Mouse (Mus musculus) cerebellum, adult 2 months (tissue): ENCODE results near the gene Dusp18. TPM values are rescaled to one million over a fixed set of nuclear protein-coding genes. Genes with fewer than 3 reads are reported as not detected.

Experiments used
- DNase-seq, 2 experiments: peaks; one replicate each; pipeline ENCODE4 v3.0.0; 2021
- H3K27ac ChIP-seq: fragments of 200-500 bp; 2 replicates; pipeline ENCODE4 v1.5.1; 2012; ENCODE audit warnings: low read length, control low read depth, inconsistent platforms; ENCODE audit not compliant: insufficient read depth
- H3K27me3 ChIP-seq: fragments of 200-500 bp; 2 replicates; pipeline ENCODE4 v1.6.1; 2012; ENCODE audit warnings: inconsistent platforms, mild to moderate bottlenecking, low read length, moderate library complexity; ENCODE audit not compliant: control insufficient read depth, insufficient read depth
- H3K4me1 ChIP-seq: fragments of 200-500 bp; 2 replicates; pipeline ENCODE4 v1.6.1; 2011; ENCODE audit warnings: low read length; ENCODE audit not compliant: control insufficient read depth, insufficient read depth
- H3K4me3 ChIP-seq: fragments of 200-500 bp; replicated peaks from 2 replicates; pipeline ENCODE3; 2011; ENCODE audit warnings: mild to moderate bottlenecking, low read depth, low read length, control low read depth; ENCODE audit not compliant: insufficient read depth
- CTCF ChIP-seq: fragments of 200-500 bp; IDR thresholded peaks from 2 replicates; pipeline ENCODE4 v1.5.1; 2011; ENCODE audit warnings: low read depth, mild to moderate bottlenecking, control low read depth, low read length, moderate library complexity, borderline replicate concordance; ENCODE audit not compliant: insufficient read depth
- POLR2A ChIP-seq: fragments of 200-500 bp; IDR thresholded peaks from 2 replicates; pipeline ENCODE4 v1.6.1; 2011; ENCODE audit warnings: low read length, control low read depth, borderline replicate concordance; ENCODE audit not compliant: insufficient read depth
- WGBS: fragments of 180-500 bp; shearing (Covaris S2); methylation state at CpG from one replicate; pipeline ENCODE4 v1.1.7; 2018; 5-methylcytosine and 5-hydroxymethylcytosine counted together
- polyA plus RNA-seq: library from polyadenylated mRNA; depleted of rRNA; stranded (reverse); fragments of >200 nt; gene quantifications from 2 replicates; pipeline ENCODE4 v1.2.3, GENCODE M21; 2012; rRNA removed

Dusp18 gene
- polyA plus RNA-seq, 1 experiment = 5.4 TPM

DNA sequence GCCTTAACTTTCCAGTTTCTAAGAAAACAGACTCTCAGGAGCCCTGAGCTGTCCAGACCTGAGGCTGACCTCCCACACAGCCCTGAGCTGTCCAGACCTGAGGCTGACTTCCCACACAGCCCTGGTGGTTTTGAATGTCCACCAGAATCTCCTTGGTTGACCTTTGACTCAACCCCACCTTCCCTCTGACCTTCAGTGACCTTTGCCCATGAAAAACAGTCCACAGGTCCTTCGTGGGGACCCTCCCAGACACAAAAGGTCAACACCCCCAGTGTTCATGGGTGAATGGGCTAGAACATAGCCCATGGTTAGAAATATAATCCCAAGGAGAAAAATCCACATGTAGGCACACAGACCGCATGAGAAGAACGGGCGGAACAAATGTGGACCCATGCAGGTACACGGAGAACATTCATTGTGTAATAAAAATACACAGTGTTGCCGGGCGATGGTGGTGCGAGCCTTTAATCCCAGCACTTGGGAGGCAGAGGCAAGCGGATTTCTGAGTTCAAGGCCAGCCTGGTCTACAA is 38.8 kb downstream of the Dusp18 start:
- DNase-seq = no peak
- TF ChIP-seq CTCF = no peak
- no peak for TF ChIP-seq POLR2A
- WGBS = 74% methylated on average over 9 of the region's 9 CpGs
- no peak overlapping the region for H3K27ac ChIP-seq
- H3K27me3 ChIP-seq = no peaks in the 10 kb centered on the region
- H3K4me1 ChIP-seq = no peaks in the 10 kb centered on the region
- H3K4me3 ChIP-seq = no peak overlapping the region

DNA sequence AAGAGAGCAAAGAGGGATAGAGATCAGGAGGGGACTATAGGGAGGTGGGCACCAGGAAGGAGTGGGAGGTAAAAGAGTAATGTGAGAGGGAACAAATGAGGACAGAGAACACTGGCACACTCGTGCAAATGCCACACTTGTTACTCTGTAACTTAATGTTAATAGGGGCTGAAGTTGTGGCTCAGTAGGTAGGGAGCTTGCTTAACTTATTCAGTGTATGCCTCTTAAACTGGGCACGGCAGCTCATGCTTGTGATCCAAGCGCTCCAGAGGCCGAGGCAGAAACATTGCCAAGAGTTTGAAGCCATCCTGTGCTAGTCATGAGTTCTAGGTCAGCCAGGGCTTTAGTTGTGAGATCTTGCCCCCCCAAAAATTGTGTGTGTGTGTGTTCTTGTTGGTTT is 40.1 kb downstream of the Dusp18 start:
- TF ChIP-seq POLR2A = no peak
- 64% methylated on average over 4 of the region's 4 CpGs for WGBS
- no peaks in the 10 kb centered on the region for H3K27me3 ChIP-seq
- DNase-seq = no peak
- H3K4me1 ChIP-seq = no peaks in the 10 kb centered on the region
- H3K4me3 ChIP-seq = no peak overlapping the region
- no peak overlapping the region for H3K27ac ChIP-seq

DNA sequence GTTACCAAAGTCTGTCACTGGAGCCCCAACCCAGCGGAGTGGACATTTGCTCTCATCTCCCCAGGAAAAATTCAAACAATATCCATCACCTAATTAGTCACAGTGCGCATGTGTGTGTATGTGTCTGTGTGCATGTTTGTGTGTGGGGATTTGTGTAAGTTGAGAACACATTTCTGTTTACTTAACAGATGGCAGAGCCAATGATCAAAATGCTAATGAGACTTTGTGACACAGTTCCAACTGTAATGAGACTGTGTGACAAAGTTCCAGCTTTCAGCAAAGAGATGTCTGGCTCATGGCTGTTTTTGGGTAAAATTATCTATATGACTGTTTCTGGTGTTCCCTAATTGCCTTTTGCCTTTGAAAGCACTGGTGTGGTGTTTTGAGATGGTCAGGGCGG is 41.3 kb downstream of the Dusp18 start:
- no peaks in the 10 kb centered on the region for H3K27me3 ChIP-seq
- no peak overlapping the region for H3K4me3 ChIP-seq
- WGBS = 60% methylated on average over 3 of the region's 3 CpGs
- no peaks in the 10 kb centered on the region for H3K4me1 ChIP-seq
- TF ChIP-seq POLR2A = no peak
- no peak for TF ChIP-seq CTCF
- no peak for DNase-seq
- H3K27ac ChIP-seq = no peak overlapping the region

DNA sequence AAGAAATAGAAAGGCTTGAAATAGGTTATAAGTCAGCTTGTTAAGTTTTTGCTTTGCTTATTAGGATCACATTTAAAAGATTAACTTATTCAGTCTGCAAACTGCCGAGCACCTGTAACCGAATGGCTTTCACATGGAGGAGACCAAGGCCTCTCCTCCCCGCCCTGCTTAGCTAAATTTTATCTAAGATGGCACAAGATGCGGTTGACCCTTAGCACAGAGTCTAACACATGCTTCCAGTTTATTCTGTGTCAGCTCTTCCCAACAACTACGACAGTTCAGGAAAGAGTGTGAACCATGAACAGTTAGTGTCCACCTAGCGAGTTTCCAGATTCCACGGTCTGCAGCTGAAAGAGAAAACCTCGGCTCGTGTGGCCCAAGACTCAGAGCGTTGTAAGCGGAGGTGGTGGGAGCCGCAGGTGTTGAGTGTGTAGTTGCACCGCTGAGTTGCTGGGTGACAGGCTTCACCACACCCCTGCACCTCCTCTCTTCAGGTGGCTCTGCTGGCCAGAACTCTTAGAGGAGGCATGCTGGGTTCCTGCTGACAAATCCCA is 42.4 kb downstream of the Dusp18 start:
- DNase-seq = no peak
- no peak for TF ChIP-seq CTCF
- no peak for TF ChIP-seq POLR2A
- H3K27me3 ChIP-seq = no peaks in the 10 kb centered on the region
- WGBS = 83% methylated on average over 13 of the region's 13 CpGs
- no peak overlapping the region for H3K4me3 ChIP-seq
- no peak overlapping the region for H3K27ac ChIP-seq
- no peaks in the 10 kb centered on the region for H3K4me1 ChIP-seq

DNA sequence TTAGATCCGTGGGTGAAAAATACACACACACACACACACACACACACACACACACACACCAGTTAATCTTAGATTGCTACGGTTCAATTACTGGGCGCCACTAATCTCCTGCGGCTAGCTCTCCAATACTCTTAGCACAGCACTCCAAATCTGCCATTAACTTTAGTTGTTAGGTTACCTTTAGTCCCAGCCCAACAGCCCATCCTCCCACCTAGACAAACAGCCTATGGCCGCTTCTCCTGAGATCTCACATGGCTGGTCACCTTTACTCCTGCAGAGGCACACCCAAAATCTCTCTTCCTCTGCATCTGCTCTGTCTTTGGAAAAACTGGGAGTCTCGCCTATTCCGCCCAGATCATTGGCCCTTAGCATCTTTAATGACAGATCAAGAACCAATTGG is 46.3 kb downstream of the Dusp18 start:
- 89% methylated on average over 7 of the region's 7 CpGs for WGBS
- Histone ChIP-seq H3K4me1 (no peaks in the 10 kb centered on the region; the same call in 1 of the 2 replicates), H3K27me3 (no peaks in the 10 kb centered on the region), H3K4me3 (no peak overlapping the region), H3K27ac (no peak overlapping the region)
- TF ChIP-seq POLR2A = no peak
- no peak for TF ChIP-seq CTCF
- DNase-seq = no peak

DNA sequence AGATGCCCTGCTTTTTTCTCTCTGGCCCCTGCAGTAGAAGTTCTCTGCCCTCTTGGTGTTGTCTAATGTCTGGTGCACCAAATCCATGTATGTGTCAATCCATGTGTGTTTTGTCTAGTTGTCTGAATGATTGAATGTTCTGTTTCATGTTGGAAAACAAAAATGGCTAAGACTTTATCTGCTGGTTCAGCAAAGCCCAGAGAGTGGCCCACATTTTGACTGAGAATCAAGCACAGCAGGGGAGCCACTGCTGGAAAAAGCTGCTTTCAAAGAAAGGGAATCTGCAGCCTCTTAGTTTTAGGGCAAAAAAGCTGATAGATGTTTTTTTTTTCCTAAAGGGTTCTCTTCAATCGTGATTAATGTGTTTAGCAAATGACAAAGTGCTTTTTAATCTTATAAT is 51.3 kb downstream of the Dusp18 start:
- Histone ChIP-seq H3K27me3 (no peaks in the 10 kb centered on the region), H3K27ac (no peak overlapping the region), H3K4me3 (no peak overlapping the region), H3K4me1 (no peaks in the 10 kb centered on the region; the same call in 1 of the 2 replicates)
- no peak for TF ChIP-seq POLR2A
- no peak for TF ChIP-seq CTCF
- DNase-seq = no peak
- 19% methylated on average over 1 of the region's 1 CpGs for WGBS

Other genes with a start within 250 kb of the Dusp18 start
- gene Morc2a, start 246.0 kb upstream of the Dusp18 start, polyA plus RNA-seq = 22.9 and 26.0 TPM in 2 replicates
- gene Osbp2, start 31.3 kb upstream of the Dusp18 start, polyA plus RNA-seq = 71.3 and 81.7 TPM in 2 replicates
- gene 4921536K21Rik, start 142 bp upstream of the Dusp18 start, polyA plus RNA-seq = 0.29 and 0.36 TPM in 2 replicates
- gene Slc35e4, start 19.4 kb downstream of the Dusp18 start, polyA plus RNA-seq = 27.3 and 28.5 TPM in 2 replicates
- 28.0 and 31.7 TPM in 2 replicates for gene Tcn2, start 36.9 kb downstream of the Dusp18 start, polyA plus RNA-seq
- gene Pes1, start 68.7 kb downstream of the Dusp18 start, polyA plus RNA-seq = 36.6 and 36.9 TPM in 2 replicates
- gene 4930556J24Rik, start 81.5 kb downstream of the Dusp18 start, polyA plus RNA-seq = 0.14 and 0.20 TPM in 2 replicates
- gene Gal3st1, start 88.4 kb downstream of the Dusp18 start, polyA plus RNA-seq = 44.4 and 52.0 TPM in 2 replicates
- 0.05 and 0.14 TPM in 2 replicates for gene Sec14l4, start 136.2 kb downstream of the Dusp18 start, polyA plus RNA-seq
- gene Sec14l3, start 169.6 kb downstream of the Dusp18 start, polyA plus RNA-seq = not detected in 2 replicates
- 60.5 and 65.2 TPM in 2 replicates for gene Mtfp1, start 200.2 kb downstream of the Dusp18 start, polyA plus RNA-seq
- gene Sec14l2, start 228.2 kb downstream of the Dusp18 start, polyA plus RNA-seq = 28.2 and 32.2 TPM in 2 replicates
- 39.5 and 39.9 TPM in 2 replicates for gene Rnf215, start 240.0 kb downstream of the Dusp18 start, polyA plus RNA-seq